Mouse (Mus musculus) left cerebral cortex, postnatal 36 days (tissue): ENCODE data around the gene Entpd7. TPM values are rescaled to one million over a fixed set of nuclear protein-coding genes. Genes with fewer than 3 reads are reported as not detected.

ENCODE experiments used
- DNase-seq, 2 experiments: peaks; one replicate each; pipeline ENCODE4 v3.0.0; 2021 to 2022; ENCODE audit warnings: low spot score in 2 of 2, mixed read lengths in 1 of 2
- intact Hi-C: fragments of 180-260 bp; cut with DNase I; formaldehyde crosslinking; loops from one replicate; pipeline ENCODE4 v1.15.1; 2025
- total RNA-seq, 2 experiments: library from RNA; stranded (reverse); gene quantifications; 2 replicates each; pipeline ENCODE4 v1.2.3; 2021

Entpd7 gene
- total RNA-seq, 2 experiments from 2014 or later, result 22.5 to 23.3 TPM

GRCm38 (mm10) chr19:43754872-43755271, 65.4 kb downstream of the Entpd7 start:
- intact Hi-C loops, result loop anchor here (5.0 to 10.0 kb wide), 3 partner anchors 68 to 390 kb away; partner anchors contain the start of genes Bloc1s2 and Entpd7
- DNase-seq, result no peak

GRCm38 (mm10) chr19:43760504-43760903, 71.0 kb downstream of the Entpd7 start:
- peak; percentile 26 to 41 for DNase-seq
- intact Hi-C loops, result no loop called here

GRCm38 (mm10) chr19:43761543-43762256, 72.2 kb downstream of the Entpd7 start:
- intact Hi-C loops, result no loop called here
- DNase-seq, result no peak

GRCm38 (mm10) chr19:43762410-43762809, 72.9 kb downstream of the Entpd7 start:
- DNase-seq, result no peak
- intact Hi-C loops, result no loop called here

- no peak for DNase-seq
- intact Hi-C loops, result no loop called here
Measured at GRCm38 (mm10) chr19:43766451-43766850, 77.0 kb downstream of the Entpd7 start.

GRCm38 (mm10) chr19:43767549-43768322, 78.3 kb downstream of the Entpd7 start:
- no peak for DNase-seq
- intact Hi-C loops, result no loop called here

- DNase-seq, result no peak
- intact Hi-C loops, result no loop called here
Measured at GRCm38 (mm10) chr19:43769366-43769960, 80.0 kb downstream of the Entpd7 start.

- intact Hi-C loops, result no loop called here
- DNase-seq, result no peak
Measured at GRCm38 (mm10) chr19:43770584-43770983, 81.1 kb downstream of the Entpd7 start.

GRCm38 (mm10) chr19:43771499-43771969, 82.1 kb downstream of the Entpd7 start:
- no peak for DNase-seq
- intact Hi-C loops, result no loop called here

GRCm38 (mm10) chr19:43772311-43772710, 82.8 kb downstream of the Entpd7 start:
- no peak for DNase-seq
- intact Hi-C loops, result no loop called here

- intact Hi-C loops, result no loop called here
Measured at GRCm38 (mm10) chr19:43775433-43775832, 86.0 kb downstream of the Entpd7 start.

GRCm38 (mm10) chr19:43776561-43776960, 87.1 kb downstream of the Entpd7 start:
- no peak for DNase-seq
- intact Hi-C loops, result no loop called here

More at GRCm38 (mm10) chr19:43775433-43775832, 86.0 kb downstream of the Entpd7 start:
- no peak for DNase-seq

GRCm38 (mm10) chr19:43777308-43777707, 87.8 kb downstream of the Entpd7 start:
- intact Hi-C loops, result no loop called here
- DNase-seq, result no peak

- no peak for DNase-seq
- intact Hi-C loops, result no loop called here
Measured at GRCm38 (mm10) chr19:43780391-43780790, 90.9 kb downstream of the Entpd7 start.

GRCm38 (mm10) chr19:43781980-43782379, 92.5 kb downstream of the Entpd7 start, which contains the start of gene Abcc2:
Abcc2 (plus strand) TSS chr19:43782192.
- intact Hi-C loops, result no loop called here
- no peak for DNase-seq

Other genes with a start within 250 kb of the Entpd7 start
- gene Cnnm1, start 249.2 kb upstream of the Entpd7 start, total RNA-seq, result 100 to 1,000 TPM in 1 of 2 experiments, 10 to 100 TPM in 1; 99.5 to 113 TPM
- gene Got1, start 165.1 kb upstream of the Entpd7 start, total RNA-seq, result 100 to 1,000 TPM; 352 to 386 TPM
- gene Nkx2-3, start 77.3 kb upstream of the Entpd7 start, total RNA-seq, result not detected
- 10 to 100 TPM; 39.2 to 39.9 TPM for gene Slc25a28, start 14.8 kb upstream of the Entpd7 start, total RNA-seq
- 1 to 10 TPM; 5.7 to 5.9 TPM for gene Cutc, start 63.3 kb downstream of the Entpd7 start, total RNA-seq
- 10 to 100 TPM; 13.3 to 17.1 TPM for gene Cox15, start 63.3 kb downstream of the Entpd7 start, total RNA-seq
- not detected for gene Abcc2, start 92.5 kb downstream of the Entpd7 start, total RNA-seq